Mouse (Mus musculus) midbrain, embryonic 11.5 days (tissue): ENCODE data around the gene Peli2. TPM values are rescaled to one million over a fixed set of nuclear protein-coding genes. Genes with fewer than 3 reads are reported as not detected.
A peak's percentile ranks its signal among the peaks of the same experiment; 100 is the strongest.

Experiments
- ATAC-seq: fragments of 200-750 bp; cut with Nextera tagmentation; 2 replicates; pipeline ENCODE4 v1.8.0; 2017; ENCODE audit warnings: moderate TSS enrichment, moderate library complexity; ENCODE audit not compliant: low FRiP score
- DNase-seq: peaks from one replicate; pipeline ENCODE4 v3.0.0; 2015; ENCODE audit warnings: low spot score; ENCODE audit errors: missing footprints
- H3K27ac ChIP-seq: fragments of 300-500 bp; sonication (generic); 2 replicates; pipeline ENCODE4 v1.5.1; 2014; ENCODE audit warnings: low read depth, low read length
- H3K27me3 ChIP-seq: fragments of 300-500 bp; sonication (generic); 2 replicates; pipeline ENCODE4 v1.6.1; 2014; ENCODE audit warnings: mild to moderate bottlenecking, low read length, moderate library complexity, mixed read lengths; ENCODE audit not compliant: control insufficient read depth, insufficient read depth
- H3K36me3 ChIP-seq: fragments of 300-500 bp; sonication (generic); 2 replicates; pipeline ENCODE4 v1.6.1; 2014; ENCODE audit warnings: mild to moderate bottlenecking, low read length, moderate library complexity, mixed read lengths; ENCODE audit not compliant: control insufficient read depth, insufficient read depth
- H3K4me1 ChIP-seq: fragments of 300-500 bp; sonication (generic); 2 replicates; pipeline ENCODE4 v1.6.1; 2014; ENCODE audit warnings: low read length; ENCODE audit not compliant: control insufficient read depth, insufficient read depth
- H3K4me2 ChIP-seq: fragments of 300-500 bp; sonication (generic); 2 replicates; pipeline ENCODE4 v1.6.1; 2014; ENCODE audit warnings: mild to moderate bottlenecking, moderate library complexity
- H3K4me3 ChIP-seq: fragments of 300-500 bp; sonication (generic); 2 replicates; pipeline ENCODE4 v1.5.1; 2014; ENCODE audit warnings: low read depth, low read length
- H3K9ac ChIP-seq: fragments of 300-500 bp; sonication (generic); 2 replicates; pipeline ENCODE4 v1.6.1; 2014; ENCODE audit warnings: low read length
- H3K9me3 ChIP-seq: fragments of 300-500 bp; sonication (generic); 2 replicates; pipeline ENCODE4 v1.6.1; 2016; ENCODE audit warnings: low read length; ENCODE audit not compliant: control insufficient read depth
- WGBS: fragments of 180-500 bp; shearing (Covaris S2); extraction: QIAGEN DNeasy Blood & Tissue Kit; methylation state at CpG from one replicate; pipeline ENCODE4 v1.1.7; 2014; 5-methylcytosine and 5-hydroxymethylcytosine counted together
- polyA plus RNA-seq: library from polyadenylated mRNA; unstranded; fragments of >200 nt; fragmentation: Nextera tagmentation; extraction: Ambion mirVana; gene quantifications from 2 replicates; pipeline ENCODE4 v1.2.1, GENCODE M21; 2014

Gene Peli2
- polyA plus RNA-seq, 1 experiment from 2014 or later = 16.2 TPM

DNA sequence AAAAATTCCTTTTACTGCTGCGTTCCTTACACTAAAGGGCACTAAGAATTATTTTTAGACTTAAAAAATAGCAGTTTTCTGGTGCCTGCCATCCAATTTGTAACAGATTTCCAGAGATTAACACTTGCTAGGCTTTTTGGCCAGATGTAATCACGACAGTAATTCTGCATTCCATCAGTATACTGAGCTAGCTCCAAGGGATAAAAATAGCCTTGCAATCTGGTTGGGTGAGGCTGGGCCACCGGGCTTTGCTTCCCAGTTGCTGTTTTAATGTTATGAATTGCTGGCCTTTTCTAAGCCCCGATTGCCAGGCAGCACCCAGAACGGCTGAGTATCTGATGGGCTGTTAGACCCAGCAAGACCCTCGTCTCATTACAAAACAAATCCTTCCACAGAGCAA, 182.6 kb downstream of the Peli2 start:
- no peaks in the 10 kb centered on the region for H3K27me3 ChIP-seq
- no peak overlapping the region for H3K4me3 ChIP-seq
- ATAC-seq = no peak
- H3K9me3 ChIP-seq = no peaks in the 10 kb centered on the region
- H3K4me1 ChIP-seq = no peaks in the 10 kb centered on the region
- WGBS = 68% methylated on average over 6 of the region's 6 CpGs
- DNase-seq = peak; percentile 88
- no peak overlapping the region for H3K4me2 ChIP-seq
- H3K9ac ChIP-seq = no peak overlapping the region
- no peaks in the 10 kb centered on the region for H3K36me3 ChIP-seq
- H3K27ac ChIP-seq = no peak overlapping the region

DNA sequence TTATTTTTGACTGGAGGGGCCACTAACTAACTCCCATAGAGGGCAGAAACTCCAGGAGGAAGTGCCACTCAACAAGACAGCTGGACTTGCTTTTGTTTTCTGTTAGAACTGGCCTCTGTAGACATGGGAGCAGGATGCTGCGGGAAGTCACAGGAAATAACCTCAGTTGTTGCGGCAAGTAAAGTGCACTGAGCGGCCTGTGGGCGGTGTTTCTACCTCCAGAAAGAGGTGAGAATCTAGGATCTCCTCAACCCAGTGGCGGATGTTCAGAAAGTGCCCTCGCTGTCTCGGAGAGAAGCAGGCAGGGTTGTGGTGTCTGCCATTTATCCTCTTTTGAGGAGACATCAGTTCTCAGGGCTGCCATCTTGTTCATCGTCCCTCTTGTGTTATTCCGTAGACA, 183.2 kb downstream of the Peli2 start:
- H3K27ac ChIP-seq = no peak overlapping the region
- WGBS = 90% methylated on average over 9 of the region's 9 CpGs
- no peak overlapping the region for H3K4me2 ChIP-seq
- ATAC-seq (no peak), DNase-seq (no peak)
- H3K9me3 ChIP-seq = no peaks in the 10 kb centered on the region
- no peaks in the 10 kb centered on the region for H3K4me1 ChIP-seq
- H3K27me3 ChIP-seq = no peaks in the 10 kb centered on the region
- H3K9ac ChIP-seq = no peak overlapping the region
- H3K4me3 ChIP-seq = no peak overlapping the region
- no peaks in the 10 kb centered on the region for H3K36me3 ChIP-seq

DNA sequence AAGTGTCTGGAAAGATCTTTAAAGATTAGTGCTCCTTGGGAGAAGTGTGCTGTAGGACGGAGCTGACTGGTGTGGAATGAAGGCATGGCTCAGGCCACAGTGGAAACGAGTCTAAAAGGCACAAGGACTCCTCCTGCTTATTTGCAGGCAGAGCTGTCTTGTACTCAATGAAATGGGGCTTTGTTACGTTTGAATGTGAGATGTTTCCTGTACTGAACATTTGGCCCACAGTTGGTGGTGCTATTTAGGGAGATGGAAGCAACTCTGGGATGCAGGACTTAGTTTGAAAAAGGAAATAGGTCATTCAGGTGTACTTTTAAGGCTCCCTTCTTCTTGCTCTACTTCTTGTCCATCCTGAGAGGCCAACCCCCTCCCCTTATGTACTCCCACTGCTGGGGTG, 192.6 kb downstream of the Peli2 start:
- no peak for DNase-seq
- no peaks in the 10 kb centered on the region for H3K36me3 ChIP-seq
- no peaks in the 10 kb centered on the region for H3K4me1 ChIP-seq
- no peaks in the 10 kb centered on the region for H3K9me3 ChIP-seq
- no peak for ATAC-seq
- H3K27me3 ChIP-seq = no peaks in the 10 kb centered on the region
- H3K9ac ChIP-seq = no peak overlapping the region
- H3K27ac ChIP-seq = no peak overlapping the region
- H3K4me3 ChIP-seq = no peak overlapping the region
- WGBS = 76% methylated on average over 3 of the region's 3 CpGs
- no peak overlapping the region for H3K4me2 ChIP-seq

- H3K27me3 ChIP-seq = no peaks in the 10 kb centered on the region
- H3K27ac ChIP-seq = no peak overlapping the region
- ATAC-seq (no peak), DNase-seq (no peak)
- no peaks in the 10 kb centered on the region for H3K4me1 ChIP-seq
- H3K9ac ChIP-seq = no peak overlapping the region
- H3K9me3 ChIP-seq = no peaks in the 10 kb centered on the region
- H3K4me3 ChIP-seq = no peak overlapping the region
- 84% methylated on average over 8 of the region's 8 CpGs for WGBS
- H3K4me2 ChIP-seq = no peak overlapping the region
- no peaks in the 10 kb centered on the region for H3K36me3 ChIP-seq
Measured at GRCm38 (mm10) chr14:48316396-48316795, 195.8 kb downstream of the Peli2 start.

- DNase-seq = no peak
- Histone ChIP-seq H3K27ac (no peak overlapping the region), H3K9me3 (no peaks in the 10 kb centered on the region), H3K9ac (no peak overlapping the region), H3K4me3 (no peak overlapping the region), H3K36me3 (no peaks in the 10 kb centered on the region), H3K27me3 (no peaks in the 10 kb centered on the region), H3K4me2 (no peak overlapping the region), H3K4me1 (no peaks in the 10 kb centered on the region)
- no peak for ATAC-seq
- 84% methylated on average over 18 of the region's 18 CpGs for WGBS
Measured at GRCm38 (mm10) chr14:48323771-48324459, 203.3 kb downstream of the Peli2 start.

- H3K27ac ChIP-seq = no peak overlapping the region
- ATAC-seq = no peak
- no peak overlapping the region for H3K9ac ChIP-seq
- H3K4me3 ChIP-seq = no peak overlapping the region
- 98% methylated on average over 4 of the region's 4 CpGs for whole genome bisulfite sequencing
- no peak for DNase-seq
- no peak overlapping the region for H3K4me2 ChIP-seq
- H3K27me3 ChIP-seq = no peaks in the 10 kb centered on the region
- H3K9me3 ChIP-seq = no peaks in the 10 kb centered on the region
- no peaks in the 10 kb centered on the region for H3K4me1 ChIP-seq
- no peaks in the 10 kb centered on the region for H3K36me3 ChIP-seq
Measured at GRCm38 (mm10) chr14:48324460-48324850, 203.8 kb downstream of the Peli2 start.

DNA sequence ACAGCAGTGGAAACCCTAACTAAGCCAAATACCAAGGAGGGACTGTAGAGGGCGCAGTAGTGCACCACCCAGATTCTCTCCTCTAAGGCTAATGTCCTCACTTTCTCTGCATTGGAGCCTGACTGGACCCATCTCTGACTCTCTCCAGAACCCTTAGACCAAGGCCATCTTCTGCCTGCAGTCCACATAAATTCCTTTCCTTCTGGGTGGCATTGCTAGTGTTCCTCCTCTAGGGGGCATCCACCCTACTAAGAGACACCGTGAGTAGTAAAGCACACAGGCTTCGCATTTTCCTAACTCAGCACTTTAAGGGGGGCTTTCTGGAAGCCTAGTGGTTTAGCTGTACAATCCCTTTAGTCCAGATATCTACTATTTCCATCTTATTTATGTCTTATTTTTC, 207.1 kb downstream of the Peli2 start:
- Histone ChIP-seq H3K9me3 (no peaks in the 10 kb centered on the region), H3K9ac (no peak overlapping the region), H3K27ac (no peak overlapping the region), H3K36me3 (no peaks in the 10 kb centered on the region), H3K27me3 (no peaks in the 10 kb centered on the region), H3K4me1 (no peaks in the 10 kb centered on the region), H3K4me3 (no peak overlapping the region), H3K4me2 (no peak overlapping the region)
- WGBS = 72% methylated on average over 3 of the region's 3 CpGs
- no peak for DNase-seq
- no peak for ATAC-seq

- no peak overlapping the region for H3K4me3 ChIP-seq
- no peak overlapping the region for H3K4me2 ChIP-seq
- DNase-seq (no peak), ATAC-seq (no peak)
- H3K36me3 ChIP-seq = no peaks in the 10 kb centered on the region
- no peak overlapping the region for H3K27ac ChIP-seq
- WGBS = 96% methylated on average over 12 of the region's 12 CpGs
- H3K4me1 ChIP-seq = peaks cover 7% of the 10 kb centered on the region; the same call in 1 of the 2 replicates
- H3K27me3 ChIP-seq = no peaks in the 10 kb centered on the region
- H3K9me3 ChIP-seq = no peaks in the 10 kb centered on the region
- H3K9ac ChIP-seq = no peak overlapping the region
Measured at GRCm38 (mm10) chr14:48329716-48330365, 209.2 kb downstream of the Peli2 start.
